Mouse (Mus musculus) adrenal gland, adult 8-10 months (tissue): ENCODE data around the gene Kcna1. TPM values are rescaled to one million over a fixed set of nuclear protein-coding genes. Genes with fewer than 3 reads are reported as not detected.

Experiments
- DNase-seq: peaks from one replicate; pipeline ENCODE4 v3.0.0; 2022
- total RNA-seq, 4 experiments: library from RNA; stranded (reverse); gene quantifications; 2 replicates each; pipeline ENCODE4 v1.2.4; 2022

Gene Kcna1
- total RNA-seq = 1 to 10 TPM in 2 of 4 experiments, under 1 TPM in 2; 0.80 to 1.2 (median 0.97) TPM

- DNase-seq = no peak
These were observed at the start of gene Kcna1 for GRCm38 (mm10) chr6:126646381-126646780. Gene Kcna1, minus strand, starts transcription at chr6:126646384.

- DNase-seq = no peak
These were observed 40.9 kb upstream of the Kcna1 start for GRCm38 (mm10) chr6:126687120-126687519.

GRCm38 (mm10) chr6:126685135-126685534 is 39.0 kb upstream of the Kcna1 start:
- DNase-seq = no peak

- no peak for DNase-seq
These were observed 32.8 kb upstream of the Kcna1 start for GRCm38 (mm10) chr6:126678961-126679360.

GRCm38 (mm10) chr6:126667001-126667400 is 20.8 kb upstream of the Kcna1 start:
- no peak for DNase-seq

- DNase-seq = no peak
These were observed 19.9 kb upstream of the Kcna1 start for GRCm38 (mm10) chr6:126666091-126666490.

GRCm38 (mm10) chr6:126664569-126664968 is 18.4 kb upstream of the Kcna1 start:
- no peak for DNase-seq

GRCm38 (mm10) chr6:126657646-126658394 is 11.6 kb upstream of the Kcna1 start:
- no peak for DNase-seq

- DNase-seq = no peak
These were observed 7.4 kb upstream of the Kcna1 start for GRCm38 (mm10) chr6:126653561-126653960.

GRCm38 (mm10) chr6:126645644-126646358 is 383 bp downstream of the Kcna1 start:
- no peak for DNase-seq

- no peak for DNase-seq
These were observed 1.1 kb downstream of the Kcna1 start for GRCm38 (mm10) chr6:126645044-126645541.

- DNase-seq = no peak
These were observed 1.8 kb downstream of the Kcna1 start for GRCm38 (mm10) chr6:126644181-126645043.

GRCm38 (mm10) chr6:126643341-126644055 is 2.7 kb downstream of the Kcna1 start:
- no peak for DNase-seq

GRCm38 (mm10) chr6:126642856-126643321 is 3.3 kb downstream of the Kcna1 start:
- DNase-seq = no peak

GRCm38 (mm10) chr6:126628451-126628850 is 17.7 kb downstream of the Kcna1 start:
- no peak for DNase-seq

- DNase-seq = no peak
These were observed 27.7 kb downstream of the Kcna1 start for GRCm38 (mm10) chr6:126618455-126618854.

- no peak for DNase-seq
These were observed 35.4 kb downstream of the Kcna1 start for GRCm38 (mm10) chr6:126610746-126611145.

GRCm38 (mm10) chr6:126609193-126609947 is 36.8 kb downstream of the Kcna1 start:
- no peak for DNase-seq

GRCm38 (mm10) chr6:126601843-126602326 is 44.3 kb downstream of the Kcna1 start:
- no peak for DNase-seq

GRCm38 (mm10) chr6:126599201-126599995 is 46.8 kb downstream of the Kcna1 start:
- DNase-seq = no peak
